Mouse (Mus musculus): ENCODE results near the gene Tmprss2.

Gene Tmprss2

GRCm38 (mm10) chr16:97610939-97611338 lies at the start of gene Tmprss2:
Tmprss2 (minus strand) TSS chr16:97611195.
- peak; percentile 43 for DNase-seq (ENCODE audit: low spot score)

- DNase-seq (ENCODE audit: low spot score): no peak
Measured at GRCm38 (mm10) chr16:97659225-97659658, 48.2 kb upstream of the Tmprss2 start.

DNA sequence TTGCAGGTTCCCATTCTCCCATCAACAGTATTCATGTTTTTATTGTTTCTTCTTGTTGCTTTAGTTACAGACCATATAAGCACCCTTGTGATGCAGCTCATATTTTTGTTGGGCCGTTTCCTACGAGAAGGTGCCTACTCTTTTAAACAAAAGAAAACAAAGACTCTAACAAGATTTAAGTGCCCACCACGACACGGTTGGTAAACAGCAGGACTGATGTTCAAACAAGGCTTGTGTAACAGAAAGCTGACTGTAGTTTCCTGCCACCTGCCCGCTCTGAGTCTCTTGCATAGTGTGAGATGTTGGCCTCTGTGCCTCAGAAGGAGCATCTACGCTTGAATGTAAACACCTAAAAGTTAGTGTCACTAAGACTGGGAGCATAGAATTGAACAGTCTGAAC lies 47.5 kb upstream of the Tmprss2 start:
- DNase-seq (ENCODE audit: low spot score): no peak

GRCm38 (mm10) chr16:97655800-97656199 lies 44.8 kb upstream of the Tmprss2 start:
- no peak for DNase-seq (ENCODE audit: low spot score)

DNA sequence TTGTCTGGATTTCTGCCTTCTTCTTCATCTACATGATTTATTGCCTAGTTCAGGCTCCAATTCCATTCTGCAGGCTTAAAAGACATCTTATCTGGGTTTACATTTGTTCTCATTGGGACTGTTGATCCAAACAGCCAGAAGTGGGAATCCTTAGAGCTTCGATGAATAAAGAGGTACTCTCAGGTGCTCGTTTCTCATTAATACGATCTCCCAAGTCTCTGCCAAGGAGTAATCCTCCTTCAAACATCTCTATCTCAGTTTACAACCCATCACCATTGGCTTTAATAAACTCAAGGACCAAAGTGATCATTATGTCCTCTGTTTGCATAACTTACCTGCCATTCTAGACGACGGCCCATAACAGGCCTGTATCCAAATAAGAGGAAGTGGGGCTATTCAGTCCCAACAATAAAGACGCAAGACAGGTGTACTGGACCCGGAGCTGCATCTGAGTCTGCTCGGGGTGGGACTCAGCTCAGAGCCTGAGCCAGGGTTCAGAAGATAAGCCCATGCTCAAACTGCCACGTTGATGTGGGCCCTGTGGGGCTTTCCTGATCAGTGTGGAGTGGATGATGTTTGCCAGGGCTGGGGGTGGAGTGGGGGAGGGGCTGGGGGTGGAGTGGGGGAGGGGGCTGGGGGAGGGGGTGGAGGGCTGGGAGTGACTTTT lies 38.7 kb upstream of the Tmprss2 start:
- no peak for DNase-seq (ENCODE audit: low spot score)

DNA sequence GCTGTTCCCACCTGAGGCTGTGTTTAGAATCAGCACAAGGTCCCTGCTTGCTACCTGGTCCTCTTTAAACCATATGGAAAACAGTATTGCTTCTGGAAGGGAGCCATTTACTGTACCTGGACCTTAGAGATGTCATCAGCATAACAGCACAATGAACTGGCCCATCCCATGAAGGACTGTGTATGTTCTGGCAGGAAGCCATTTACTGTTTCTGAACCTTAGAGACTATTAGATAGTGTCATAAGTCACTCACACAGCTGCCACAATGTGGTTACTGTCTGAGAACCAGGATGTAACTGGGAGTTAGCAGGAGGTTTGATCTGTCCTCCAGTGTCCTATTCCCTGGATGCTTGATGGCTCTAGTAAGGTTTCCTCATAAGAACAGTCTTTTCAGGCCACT lies 33.7 kb upstream of the Tmprss2 start:
- DNase-seq (ENCODE audit: low spot score): no peak

DNA sequence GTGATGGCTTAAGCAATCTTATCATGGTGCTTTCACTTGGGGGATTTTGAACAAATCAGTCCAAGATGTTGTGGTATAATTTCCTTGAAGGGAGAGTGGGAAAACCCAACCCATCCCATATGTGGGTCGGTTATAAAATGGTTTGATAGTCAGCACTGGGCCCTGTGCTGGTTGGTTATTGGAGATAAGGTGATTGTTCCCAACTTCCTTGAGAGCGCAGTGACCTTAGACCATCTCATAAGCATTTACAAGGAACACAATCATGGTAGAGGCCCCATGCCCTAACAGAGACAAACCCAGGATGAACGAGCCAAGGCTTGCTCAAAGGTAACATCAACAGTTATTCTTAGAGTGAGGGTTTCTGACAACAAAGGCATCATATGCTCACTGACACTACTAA lies 28.6 kb upstream of the Tmprss2 start:
- no peak for DNase-seq (ENCODE audit: low spot score)

- DNase-seq (ENCODE audit: low spot score): no peak
Measured at GRCm38 (mm10) chr16:97632880-97633484, 22.0 kb upstream of the Tmprss2 start.

- no peak for DNase-seq (ENCODE audit: low spot score)
Measured at GRCm38 (mm10) chr16:97623166-97623565, 12.2 kb upstream of the Tmprss2 start.

DNA sequence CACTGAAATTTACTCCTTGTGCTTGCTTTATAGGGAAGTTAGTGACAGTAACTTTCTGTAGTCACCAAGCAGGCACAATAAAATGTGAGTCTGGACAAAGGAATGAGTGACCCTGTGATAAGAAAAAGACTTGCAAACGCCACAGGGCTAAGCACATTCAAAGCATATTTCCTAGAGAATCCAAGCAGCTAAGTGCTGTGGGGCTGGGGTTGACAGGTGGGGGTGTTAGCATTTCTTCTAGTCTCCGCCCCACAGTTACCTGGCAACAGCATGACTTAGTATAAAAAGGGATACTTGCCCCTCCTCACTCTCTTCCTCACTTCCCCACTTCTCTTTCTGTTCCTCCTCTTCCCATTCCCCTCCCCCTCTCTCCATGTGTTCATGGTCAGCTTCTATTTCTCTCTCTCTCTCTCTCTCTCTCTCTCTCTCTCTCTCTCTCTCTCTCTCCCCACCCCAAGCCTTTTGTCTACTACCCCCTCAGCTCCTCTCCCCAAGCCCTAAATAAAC lies 11.4 kb upstream of the Tmprss2 start:
- no peak for DNase-seq (ENCODE audit: low spot score)

GRCm38 (mm10) chr16:97618285-97618684 lies 7.3 kb upstream of the Tmprss2 start:
- DNase-seq (ENCODE audit: low spot score): no peak

DNA sequence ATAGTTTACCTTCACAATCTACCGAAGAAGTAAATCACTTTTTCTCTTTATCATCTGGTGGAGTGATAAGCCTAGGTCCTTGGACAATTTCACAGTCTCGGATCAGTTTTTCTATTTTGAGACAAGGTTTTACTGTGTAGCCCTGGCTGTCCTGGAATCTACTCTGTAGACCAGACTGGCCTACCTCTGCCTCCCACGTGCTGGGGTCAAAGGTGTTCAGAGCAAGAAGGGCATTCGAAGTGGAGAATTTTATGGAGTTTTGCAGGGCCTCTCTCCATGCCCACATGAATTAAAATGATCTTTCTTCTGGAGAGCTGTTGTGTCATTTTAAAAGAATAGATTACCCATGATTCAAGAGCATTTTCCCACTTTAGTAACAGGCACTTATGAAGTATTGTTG lies 1.0 kb upstream of the Tmprss2 start:
- no peak for DNase-seq (ENCODE audit: low spot score)

DNA sequence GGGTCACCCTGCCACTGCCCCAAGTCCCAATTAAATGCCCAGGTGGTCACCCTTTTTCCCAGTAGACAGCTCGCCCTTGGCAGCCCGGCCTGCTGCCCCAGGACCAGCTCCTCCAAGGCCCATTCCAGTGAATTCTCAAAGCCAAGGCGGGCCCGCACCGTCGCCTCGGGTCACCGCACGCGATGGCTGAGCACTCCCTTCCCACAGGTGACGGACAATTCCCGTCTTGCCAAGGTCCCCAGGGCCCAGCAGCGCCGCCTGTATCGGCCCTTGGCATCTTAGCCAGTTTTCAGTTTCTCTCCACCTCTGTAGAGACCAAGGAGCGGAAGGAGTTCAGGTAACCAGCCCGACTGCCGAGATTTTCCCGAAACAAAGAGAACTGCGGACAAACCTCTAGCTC lies 749 bp downstream of the Tmprss2 start:
- DNase-seq (ENCODE audit: low spot score): no peak

DNA sequence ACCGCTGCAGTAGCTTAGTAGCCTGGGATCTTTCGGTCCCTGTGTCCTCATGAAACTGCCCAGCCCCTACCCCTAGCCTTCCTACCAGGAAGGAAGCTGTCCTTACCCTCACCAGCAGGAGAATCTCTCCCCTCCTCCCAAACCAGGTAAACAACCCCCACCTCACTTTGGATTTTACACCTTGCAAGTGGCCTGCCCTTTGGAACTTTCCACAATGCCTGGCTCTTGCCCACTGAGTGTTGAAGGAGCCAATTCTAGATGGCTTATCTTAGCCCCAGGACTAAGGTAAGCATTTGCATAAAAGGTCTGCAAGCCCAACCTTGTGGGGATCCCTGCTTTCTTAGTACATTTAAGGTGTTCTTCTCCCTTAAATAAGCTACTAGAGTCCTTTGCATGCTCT lies 1.3 kb downstream of the Tmprss2 start:
- DNase-seq (ENCODE audit: low spot score): no peak

- no peak for DNase-seq (ENCODE audit: low spot score)
Measured at GRCm38 (mm10) chr16:97607956-97608355, 3.0 kb downstream of the Tmprss2 start.

DNA sequence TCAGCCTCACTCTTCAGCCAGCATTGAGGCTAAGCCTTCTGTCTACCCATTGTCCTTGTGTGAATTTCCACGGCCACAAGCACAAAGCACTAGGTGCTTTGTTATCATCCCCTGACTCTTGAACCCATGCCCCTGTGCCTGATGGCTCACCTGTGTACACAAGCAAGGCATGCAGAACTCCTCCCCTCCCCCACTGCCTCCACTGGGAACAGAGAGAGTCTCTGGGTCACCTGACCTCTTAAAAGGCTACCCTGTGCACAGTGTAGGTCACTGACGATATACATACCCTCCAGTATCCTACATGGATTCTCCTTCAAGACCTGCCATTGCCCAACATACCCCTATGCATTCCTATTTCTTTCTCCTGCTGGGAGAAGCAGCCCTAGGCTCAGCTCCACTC lies 4.2 kb downstream of the Tmprss2 start:
- DNase-seq (ENCODE audit: low spot score): no peak

GRCm38 (mm10) chr16:97605957-97606721 lies 4.9 kb downstream of the Tmprss2 start:
- no peak for DNase-seq (ENCODE audit: low spot score)

DNA sequence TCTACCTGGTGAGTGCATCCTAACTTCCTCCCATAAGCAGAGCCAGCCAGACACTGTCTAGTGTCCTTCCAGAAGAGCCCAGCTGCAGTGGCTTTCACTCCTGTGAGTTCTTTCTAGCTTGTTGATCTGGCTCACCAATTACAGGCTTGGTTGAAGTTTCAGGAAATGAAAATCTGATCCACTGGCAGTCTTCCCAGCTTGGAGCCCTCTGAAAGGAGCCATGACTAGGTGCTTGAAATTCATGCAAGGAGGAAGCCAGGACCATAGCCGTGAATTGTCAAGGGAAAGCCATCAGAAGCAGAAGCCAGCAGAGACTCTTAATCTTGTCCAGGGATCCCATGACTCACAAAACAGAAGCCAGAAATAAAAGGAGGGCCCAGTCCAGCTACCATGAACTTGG lies 8.7 kb downstream of the Tmprss2 start:
- DNase-seq (ENCODE audit: low spot score): no peak

DNA sequence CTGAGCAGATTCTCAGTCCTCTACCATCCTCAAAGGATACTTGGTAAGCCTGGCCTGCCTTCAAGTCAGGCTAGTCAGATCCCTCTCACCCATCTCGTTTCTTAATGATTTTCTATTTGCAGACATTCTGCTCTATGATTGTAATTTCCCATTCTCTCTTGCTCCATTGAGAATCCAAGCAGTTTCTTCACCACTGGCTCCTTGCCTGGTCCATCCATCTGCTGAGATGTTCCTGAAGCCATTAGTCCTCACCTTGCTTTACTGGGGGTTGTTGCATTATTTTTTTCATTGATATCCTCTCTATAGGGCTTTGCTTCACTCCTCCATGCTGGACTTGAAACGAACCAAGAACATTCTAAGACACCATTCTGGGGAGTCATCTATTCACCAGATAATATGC lies 10.4 kb downstream of the Tmprss2 start:
- no peak for DNase-seq (ENCODE audit: low spot score)

DNA sequence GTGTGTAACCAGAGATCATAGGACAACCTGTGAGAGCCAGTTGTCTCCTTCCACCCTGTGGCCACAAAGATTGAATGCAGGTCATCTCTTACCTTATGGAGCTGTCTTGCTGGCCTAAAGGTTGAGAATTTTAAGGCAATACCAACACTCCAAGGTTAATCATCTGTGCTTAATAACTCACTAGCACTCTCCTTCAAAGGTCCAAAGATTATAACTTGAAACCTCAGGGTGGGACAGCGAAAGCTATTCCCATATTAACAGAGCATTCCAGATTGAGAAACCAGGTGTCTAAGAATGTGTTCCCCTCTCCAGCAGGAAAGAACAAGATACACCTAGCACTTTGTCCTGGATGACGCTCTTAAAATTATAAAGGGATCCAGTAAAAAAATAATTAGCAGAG lies 12.9 kb downstream of the Tmprss2 start:
- no peak for DNase-seq (ENCODE audit: low spot score)

- no peak for DNase-seq (ENCODE audit: low spot score)
Measured at GRCm38 (mm10) chr16:97593816-97594509, 17.0 kb downstream of the Tmprss2 start.

DNA sequence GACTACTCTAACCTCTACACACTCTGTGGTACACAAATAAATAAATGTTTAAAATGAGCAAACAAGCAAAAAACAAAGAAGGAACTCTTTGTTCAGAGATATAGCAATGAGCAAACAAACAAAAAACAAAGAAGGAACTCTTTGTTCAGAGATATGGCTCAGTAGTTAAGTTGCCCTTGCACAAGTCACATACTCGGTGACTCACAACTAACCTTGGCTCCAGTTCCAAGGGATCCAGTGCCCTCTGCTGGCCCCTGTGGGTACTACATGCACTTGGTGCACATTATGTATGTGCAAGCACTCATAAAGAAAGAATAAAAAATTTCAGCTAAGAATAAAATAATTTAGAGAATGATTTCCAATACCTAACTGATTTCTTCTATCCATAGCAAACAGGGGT lies 17.9 kb downstream of the Tmprss2 start:
- DNase-seq (ENCODE audit: low spot score): peak; percentile 91
